Mouse (Mus musculus) heart, postnatal 25 days (tissue): Measurements from ENCODE around the gene Smpdl3a. TPM values are rescaled to one million over a fixed set of nuclear protein-coding genes. Genes with fewer than 3 reads are reported as not detected.

Experiments used
- DNase-seq: peaks from one replicate; pipeline ENCODE4 v3.0.0; 2022; ENCODE audit warnings: low spot score
- intact Hi-C: fragments of 180-260 bp; cut with DNase I; formaldehyde crosslinking; loops from one replicate; pipeline ENCODE4 v1.15.1; 2025
- total RNA-seq, 2 experiments: library from RNA; stranded (reverse); gene quantifications; 2 replicates each; pipeline ENCODE4 v1.2.3; 2021

Gene Smpdl3a
- total RNA-seq, 2 experiments from 2014 or later = 52.4 to 54.1 TPM

DNA sequence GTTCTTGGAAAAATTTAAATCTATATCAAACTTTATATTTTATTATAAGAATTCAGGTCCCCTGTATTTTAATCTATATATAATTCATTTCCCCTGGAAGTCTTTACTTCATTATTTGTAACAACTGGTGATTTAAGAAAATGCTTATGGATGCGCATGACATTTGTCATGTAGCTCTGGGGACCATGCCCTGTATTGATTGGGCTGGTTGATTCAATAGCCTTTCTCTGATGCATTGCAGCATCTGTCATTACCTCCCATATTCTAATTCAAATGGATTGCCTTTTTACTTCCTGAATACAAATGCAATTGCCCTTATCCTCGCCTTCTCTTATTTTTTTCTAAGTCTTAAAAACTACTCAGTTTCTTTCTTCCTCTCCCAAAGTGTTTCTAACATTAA is 20.2 kb downstream of the Smpdl3a start:
- intact Hi-C loops = no loop called here

DNA sequence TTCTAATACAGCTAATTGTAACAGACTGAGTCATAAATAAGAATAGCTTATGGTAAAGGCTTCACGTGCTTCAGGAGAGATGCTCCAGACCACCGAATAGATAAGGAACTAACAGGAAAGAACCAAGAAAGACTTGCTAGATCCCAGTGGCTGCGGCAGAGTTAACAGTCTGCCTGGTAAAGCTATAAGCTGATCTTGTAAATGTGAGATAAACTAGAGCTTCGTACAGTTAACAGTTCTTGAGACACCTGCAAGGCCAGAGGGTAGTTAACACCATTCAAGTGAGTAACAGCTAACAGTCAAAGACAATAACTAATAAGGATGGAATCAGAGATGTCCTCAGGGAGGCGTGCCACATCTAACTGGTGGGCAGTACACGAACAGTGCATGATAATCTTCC is 21.7 kb downstream of the Smpdl3a start:
- no peak for DNase-seq
- intact Hi-C loops = no loop called here

More for the DNA sequence above, 20.2 kb downstream of the Smpdl3a start:
- DNase-seq = no peak

DNA sequence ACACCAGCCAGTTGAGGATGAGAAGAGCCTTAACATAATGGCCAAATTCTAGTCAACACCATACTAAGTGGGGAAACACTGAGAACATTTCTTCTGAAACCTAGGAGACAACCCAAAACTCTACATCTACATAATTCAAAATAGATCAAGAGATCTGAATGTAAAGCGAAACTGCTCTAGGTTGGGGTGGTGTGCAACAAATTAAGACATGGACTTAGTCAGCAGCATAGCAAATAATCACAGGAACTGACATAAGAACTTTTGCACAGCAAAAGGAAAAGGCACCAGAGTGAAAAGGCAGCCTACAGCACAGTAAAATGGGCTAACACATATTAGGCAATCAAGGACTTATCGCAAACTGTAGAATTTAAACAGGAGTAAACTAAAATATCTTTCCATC is 25.1 kb downstream of the Smpdl3a start:
- DNase-seq = no peak
- intact Hi-C loops = no loop called here

DNA sequence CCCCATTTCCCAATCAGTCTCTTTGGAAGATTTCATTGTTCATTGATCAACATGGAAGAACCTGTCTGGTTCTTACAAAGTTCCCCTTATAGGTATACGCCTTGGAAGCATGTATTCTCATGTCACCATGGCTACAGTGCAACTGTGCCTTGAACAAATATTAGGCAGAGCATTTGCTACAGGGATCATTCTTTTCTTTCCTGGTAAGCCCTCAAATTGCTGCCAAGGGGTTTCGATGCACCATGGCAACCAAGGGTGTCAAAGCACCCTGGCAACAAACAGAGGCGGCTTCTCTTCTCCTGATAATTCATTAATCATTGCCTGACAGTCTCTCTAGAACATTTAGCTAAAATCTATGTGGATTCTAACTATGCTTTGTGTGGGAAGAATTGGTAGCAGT is 28.3 kb downstream of the Smpdl3a start:
- intact Hi-C loops = no loop called here

DNA sequence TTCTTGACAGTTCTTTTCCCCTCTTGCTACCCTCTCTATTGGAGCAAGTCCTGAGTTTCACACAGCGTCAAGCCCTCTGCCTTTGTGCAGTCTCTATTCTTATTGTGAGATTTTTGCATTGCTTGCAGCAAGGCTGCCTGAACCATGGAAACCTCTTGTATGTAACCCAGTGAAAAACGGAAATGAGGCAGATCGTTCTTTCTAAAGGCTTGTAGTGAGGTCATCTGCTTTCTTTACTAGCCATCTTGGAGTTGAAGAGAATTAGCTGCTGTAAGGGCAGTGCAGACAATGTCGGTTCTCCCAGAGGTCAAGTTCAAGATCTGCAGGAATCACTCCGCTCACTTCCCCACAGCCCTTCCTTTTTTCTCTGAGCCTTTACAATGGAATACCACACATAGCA is 34.5 kb downstream of the Smpdl3a start:
- no peak for DNase-seq
- intact Hi-C loops = no loop called here

More for the DNA sequence above, 28.3 kb downstream of the Smpdl3a start:
- no peak for DNase-seq

DNA sequence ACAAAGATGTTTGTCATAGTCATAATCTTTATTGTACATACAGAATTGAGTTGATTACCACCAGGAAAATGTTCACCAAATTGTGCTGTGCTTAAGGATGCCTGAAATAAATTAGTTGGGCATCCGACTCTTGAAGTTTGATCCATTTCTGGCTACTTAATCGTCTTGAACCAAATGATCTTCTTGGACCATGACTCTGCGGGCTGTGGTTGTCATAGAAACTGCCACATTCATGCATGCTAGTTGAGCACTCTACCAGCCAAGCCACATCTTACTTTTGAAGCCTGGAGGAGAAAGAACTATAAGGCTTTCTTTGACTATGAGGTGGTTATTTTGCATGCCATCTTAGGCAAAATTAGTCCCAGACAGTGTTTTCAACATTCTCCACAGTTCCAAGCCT is 35.5 kb downstream of the Smpdl3a start:
- DNase-seq = no peak
- intact Hi-C loops = no loop called here

DNA sequence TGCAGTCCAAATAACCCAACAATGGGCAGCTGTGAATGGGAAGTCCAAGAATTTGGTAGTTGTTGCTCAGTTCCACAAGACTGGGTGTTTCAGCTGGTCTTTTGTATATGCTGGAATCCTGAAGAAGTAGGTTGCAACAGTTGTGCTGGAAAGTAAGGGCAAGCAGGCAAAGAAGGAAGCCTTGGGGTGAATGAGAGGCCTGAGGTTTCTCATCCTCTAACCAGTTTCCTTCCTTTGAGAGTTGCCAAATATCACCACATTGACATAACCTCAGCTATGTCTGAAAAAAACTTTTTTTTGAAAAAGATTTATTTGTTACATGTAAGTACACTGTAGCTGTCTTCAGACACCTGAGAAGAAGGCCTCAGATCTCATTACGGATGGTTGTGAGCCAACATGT is 41.0 kb downstream of the Smpdl3a start:
- intact Hi-C loops = no loop called here
- no peak for DNase-seq

DNA sequence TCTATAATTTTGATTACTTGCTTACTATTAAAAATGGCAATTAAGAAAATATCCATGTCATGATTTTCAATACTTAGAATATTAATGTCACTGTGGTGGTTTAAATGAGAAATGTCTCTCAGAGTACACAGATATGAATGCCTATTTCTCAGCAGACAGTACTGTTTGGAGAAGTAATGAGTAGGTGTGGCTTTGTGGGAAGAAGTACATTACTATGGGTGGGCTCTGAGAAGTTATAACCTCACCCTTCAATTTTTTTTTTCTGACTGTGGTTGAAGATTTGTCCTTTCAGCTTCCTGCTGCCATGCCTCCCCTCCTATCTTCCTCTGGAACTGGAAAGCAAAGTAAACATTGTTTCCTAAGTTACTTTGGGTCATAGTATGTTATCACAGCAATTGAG is 41.8 kb downstream of the Smpdl3a start:
- intact Hi-C loops = no loop called here
- no peak for DNase-seq

DNA sequence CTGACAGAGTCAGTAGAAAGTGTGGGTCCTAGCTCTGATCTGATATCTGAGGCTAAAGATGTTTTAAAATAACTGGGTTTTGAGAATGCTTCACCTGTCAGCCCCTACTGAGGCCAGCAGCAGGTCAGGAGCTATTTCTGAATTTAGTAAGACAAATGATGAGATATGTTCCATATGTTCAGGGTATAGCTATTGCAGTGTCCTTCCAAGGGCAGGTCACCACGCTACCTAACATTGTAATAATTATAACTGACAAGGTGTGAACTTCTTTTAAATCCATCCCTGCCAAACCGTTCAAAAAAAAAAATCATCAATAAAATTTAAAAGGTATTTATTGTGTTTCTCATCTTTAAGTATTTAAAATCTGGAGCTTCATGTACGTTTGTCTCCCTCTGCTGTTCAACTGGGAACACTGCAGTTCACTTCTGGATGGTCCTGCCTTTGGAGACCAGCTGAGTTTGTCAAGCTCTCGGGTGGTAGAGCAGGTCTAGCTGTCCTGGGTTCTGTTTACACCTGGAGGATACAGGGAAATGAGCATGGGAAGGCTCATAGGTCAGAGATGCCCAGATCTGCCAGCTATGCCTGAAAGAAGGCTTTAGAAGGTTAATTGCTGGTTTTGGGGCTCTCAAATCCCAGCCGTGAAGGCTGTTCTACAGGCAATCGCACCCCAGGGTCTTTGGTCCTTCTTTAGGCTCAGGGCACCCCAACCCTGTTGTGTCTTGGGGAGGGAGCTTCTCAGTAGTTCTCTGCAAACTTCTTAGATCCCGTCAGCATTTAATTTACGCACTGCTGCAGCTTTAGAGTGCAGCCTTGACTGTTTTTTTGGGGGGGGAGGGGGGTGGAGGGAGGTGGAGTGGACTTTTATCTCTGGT is 47.7 kb downstream of the Smpdl3a start:
- intact Hi-C loops = loop anchor here (1.0 kb wide), 1 partner anchor 99 kb away; no protein-coding TSS in a partner anchor
- DNase-seq = no peak

DNA sequence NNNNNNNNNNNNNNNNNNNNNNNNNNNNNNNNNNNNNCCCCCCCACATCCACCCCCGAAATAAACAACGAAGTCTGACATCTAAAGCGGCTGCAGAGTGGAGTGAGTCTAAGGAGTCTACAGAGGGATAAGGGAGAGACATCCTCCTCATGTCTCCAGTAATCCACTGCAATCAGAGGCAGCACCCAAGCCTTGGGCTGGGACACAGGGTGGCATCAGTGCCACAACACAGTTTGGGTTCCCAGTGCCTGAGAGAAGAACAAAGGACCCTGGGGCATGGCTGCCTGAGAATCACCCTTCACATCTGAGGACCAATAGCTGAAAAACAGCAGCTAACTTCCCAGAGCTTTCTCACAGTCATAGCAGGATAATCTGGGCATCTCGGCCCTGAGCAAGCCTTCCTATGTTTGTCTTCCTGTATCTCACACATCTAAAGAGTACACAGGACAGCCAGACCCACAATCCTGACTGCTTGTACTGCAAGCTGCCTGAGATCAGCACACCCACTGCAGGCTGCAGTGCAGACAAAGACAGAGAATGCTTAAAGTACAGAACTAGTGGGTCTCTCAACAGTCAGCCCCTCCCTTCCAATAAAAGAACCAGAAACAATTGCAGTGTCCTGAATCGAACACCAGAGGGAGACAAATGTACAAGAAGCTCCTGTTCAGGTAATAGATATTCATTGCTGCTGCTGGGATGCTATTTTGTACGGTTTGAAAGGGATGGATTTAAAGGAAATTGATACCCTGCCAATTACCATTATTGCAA is 54.0 kb downstream of the Smpdl3a start:
- DNase-seq = no peak
- intact Hi-C loops = no loop called here

Other genes with a start within 250 kb of the Smpdl3a start
- under 1 TPM; 0.55 to 0.56 TPM for gene Pkib, start 162.4 kb upstream of the Smpdl3a start, total RNA-seq
- 1 to 10 TPM in 1 of 2 experiments, under 1 TPM in 1; 0.34 to 1.6 TPM for gene Fabp7, start 9.5 kb upstream of the Smpdl3a start, total RNA-seq